14 mouse cellular contexts compared by ENCODE assay signal in genomic region chr5:147476109-147476508, GRCm38 (mm10).
"Had no signal": no experiment of that assay in that cellular context is flagged by ENCODE, and none has a peak within 500 bp of the region (broad histone marks: within the 10 kb centered on the region; RNA-seq: fewer than 3 reads in every experiment).

No protein-coding gene starts in this region.

- H3K4me1 ChIP-seq: midbrain, embryonic 13.5 days; midbrain, embryonic 15.5 days; neural tube, embryonic 12.5 days; stomach, embryonic 15.5 days had no signal

- H3K27ac ChIP-seq: midbrain, embryonic 13.5 days; midbrain, embryonic 15.5 days; neural tube, embryonic 12.5 days; stomach, embryonic 15.5 days; stomach, postnatal 0 days had no signal

- H3K4me2 ChIP-seq: lung, embryonic 14.5 days; midbrain, embryonic 11.5 days; midbrain, embryonic 13.5 days; midbrain, embryonic 15.5 days; neural tube, embryonic 12.5 days; stomach, embryonic 15.5 days had no signal

- H3K27me3 ChIP-seq: midbrain, embryonic 13.5 days; midbrain, embryonic 15.5 days; neural tube, embryonic 12.5 days; stomach, embryonic 15.5 days had no signal

- DNase-seq: lung, adult 18-20 months; lung, embryonic 14.5 days; lung, postnatal 10 days; lung, postnatal 4 days; right cerebral cortex, postnatal 14 days; thymus, adult 2 months; thymus, postnatal 25 days; thymus, postnatal 4 days had no signal

- H3K9me3 ChIP-seq: midbrain, embryonic 13.5 days; midbrain, embryonic 15.5 days; neural tube, embryonic 12.5 days; stomach, embryonic 15.5 days had no signal

- H3K9ac ChIP-seq: lung, embryonic 14.5 days; midbrain, embryonic 13.5 days; midbrain, embryonic 15.5 days; neural tube, embryonic 12.5 days; stomach, embryonic 15.5 days had no signal

- H3K4me3 ChIP-seq: midbrain, embryonic 13.5 days; midbrain, embryonic 15.5 days; neural tube, embryonic 12.5 days; stomach, embryonic 15.5 days had no signal

- H3K36me3 ChIP-seq: midbrain, embryonic 13.5 days; midbrain, embryonic 15.5 days; neural tube, embryonic 12.5 days; stomach, embryonic 15.5 days had no signal

- ATAC-seq: midbrain, embryonic 13.5 days; midbrain, embryonic 15.5 days had no signal
